Mouse (Mus musculus) splenic B cell, adult 2 months (primary cell): ENCODE measurements at regions not wholly inside any gene's neighbourhood (a gene's known extent, or its start where the extent isn't known, plus 50 kb on each side); places are given as distances from the start of the nearest gene placed in this dataset.

ENCODE experiments used
- DNase-seq: peaks from one replicate; pipeline ENCODE4 v3.0.0-alpha.2; 2011; ENCODE audit warnings: low read depth, low spot score
- H3K27me3 ChIP-seq: 2 replicates; pipeline ENCODE4 v1.6.1; 2012; ENCODE audit warnings: mild to moderate bottlenecking, low read length, moderate library complexity, mixed read lengths; ENCODE audit not compliant: control insufficient read depth, poor library complexity, insufficient read depth, severe bottlenecking
- H3K36me3 ChIP-seq: 2 replicates; pipeline ENCODE4 v1.6.1; 2012; ENCODE audit warnings: mild to moderate bottlenecking, low read length, moderate library complexity, mixed read lengths; ENCODE audit not compliant: control insufficient read depth, poor library complexity, insufficient read depth, severe bottlenecking

DNA sequence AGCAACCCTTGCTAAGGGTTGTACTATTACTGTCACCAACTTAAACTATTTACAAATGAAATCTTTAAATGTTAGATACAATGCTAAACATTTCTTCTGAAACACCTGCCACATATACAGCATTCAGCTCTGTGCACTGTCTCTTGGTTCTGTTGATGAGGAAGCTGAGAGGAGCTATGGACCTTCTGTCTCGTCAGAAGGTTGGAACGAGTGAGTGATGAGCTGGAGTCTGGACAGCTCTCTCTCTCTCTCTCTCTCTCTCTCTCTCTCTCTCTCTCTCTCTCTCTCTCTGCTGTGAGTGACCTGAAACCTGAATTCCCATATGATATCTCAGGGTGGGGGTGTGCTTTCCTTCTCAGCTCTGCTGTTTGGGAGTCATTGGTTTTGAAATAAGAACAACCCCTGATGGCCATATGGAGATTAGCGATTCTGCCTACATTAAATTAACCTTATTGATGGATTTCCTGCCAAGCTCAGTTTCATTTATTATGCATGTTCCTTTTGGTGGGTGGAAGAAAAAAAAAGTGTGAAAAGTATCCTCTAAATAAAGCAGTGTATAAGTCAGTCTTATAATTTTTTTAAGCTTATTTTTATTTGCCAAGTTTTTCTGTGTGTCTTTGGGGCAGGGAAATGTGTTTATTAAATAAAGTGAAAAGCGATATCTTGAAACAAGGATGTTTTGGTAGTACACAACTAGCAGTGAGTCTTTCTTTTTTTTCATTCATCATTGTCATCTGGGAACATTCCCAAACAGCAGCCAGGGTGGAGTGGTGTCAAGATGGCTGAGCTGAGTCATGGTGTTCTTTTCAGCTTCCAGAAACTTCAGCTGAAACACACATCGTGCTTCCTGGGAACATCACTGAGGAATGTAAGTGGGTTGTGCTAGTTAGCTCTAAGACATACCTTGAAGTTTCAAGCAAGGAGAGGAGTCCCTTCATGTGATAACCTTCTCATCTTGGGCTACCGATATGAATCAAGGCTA lies 150.5 kb upstream of the Pfn2 start:
- no peak for DNase-seq
- Histone ChIP-seq H3K36me3 (no peaks in the 10 kb centered on the region), H3K27me3 (no peaks in the 10 kb centered on the region)

- H3K27me3 ChIP-seq: no peaks in the 10 kb centered on the region
- no peak for DNase-seq
- no peaks in the 10 kb centered on the region for H3K36me3 ChIP-seq
These were observed 155.1 kb upstream of the Pfn2 start for GRCm38 (mm10) chr3:58002792-58003574.

DNA sequence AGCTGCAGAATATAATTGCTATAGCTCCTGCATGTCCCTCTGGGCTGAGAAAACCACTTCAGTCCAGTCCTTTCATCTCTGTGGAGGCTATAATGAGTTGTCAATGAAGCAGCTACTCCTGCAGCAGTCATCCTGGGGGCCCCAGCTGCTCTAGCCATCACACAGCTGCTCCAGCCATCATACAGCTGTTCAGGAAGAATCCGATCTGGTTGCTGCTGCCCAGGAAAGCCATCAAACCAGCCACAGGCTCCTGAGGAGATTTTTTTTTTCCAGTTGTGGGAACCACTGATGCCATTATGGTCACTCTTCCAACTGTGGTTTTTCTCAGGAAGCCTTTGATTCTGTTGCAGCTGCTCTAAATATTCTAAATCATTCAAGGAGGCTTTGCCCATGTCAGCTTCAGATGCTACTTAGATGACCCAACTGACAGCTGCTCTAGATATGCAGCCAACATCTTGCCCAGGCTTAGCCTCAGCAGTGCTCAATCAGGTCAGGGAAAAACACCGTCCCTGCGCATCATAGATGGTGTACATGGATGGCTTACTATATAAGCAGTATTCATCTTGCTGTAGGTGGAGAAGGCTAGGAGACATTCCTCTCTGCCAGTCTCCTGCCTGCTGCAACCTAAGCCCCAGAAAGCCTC lies 177.0 kb upstream of the Pfn2 start:
- H3K36me3 ChIP-seq: no peaks in the 10 kb centered on the region
- DNase-seq: no peak
- no peaks in the 10 kb centered on the region for H3K27me3 ChIP-seq

DNA sequence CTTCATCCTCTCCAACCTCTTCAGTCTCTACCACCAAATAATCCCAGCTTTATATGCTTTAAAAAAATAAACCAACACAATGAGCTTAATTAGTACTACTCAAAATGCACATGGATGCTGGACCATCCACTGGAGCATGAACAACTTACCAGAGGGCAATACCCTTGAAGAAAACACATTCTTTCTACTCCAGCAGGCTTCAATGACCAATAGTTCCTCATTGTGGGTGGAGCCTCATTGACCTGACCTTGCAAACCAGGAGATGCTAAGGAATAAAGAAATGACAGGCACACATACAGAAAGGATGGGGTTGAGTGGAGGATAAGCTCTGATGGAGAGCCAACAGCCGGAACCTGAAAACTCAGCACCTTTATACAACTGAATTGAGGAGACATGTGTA lies 201.7 kb upstream of the Pfn2 start:
- no peaks in the 10 kb centered on the region; the same call in 1 of the 2 replicates for H3K27me3 ChIP-seq
- no peaks in the 10 kb centered on the region for H3K36me3 ChIP-seq
- DNase-seq: no peak

GRCm38 (mm10) chr3:58054726-58055125 lies 206.8 kb upstream of the Pfn2 start:
- no peak for DNase-seq
- H3K36me3 ChIP-seq: no peaks in the 10 kb centered on the region
- no peaks in the 10 kb centered on the region for H3K27me3 ChIP-seq

GRCm38 (mm10) chr3:58055181-58055580 lies 207.3 kb upstream of the Pfn2 start:
- Histone ChIP-seq H3K36me3 (no peaks in the 10 kb centered on the region), H3K27me3 (no peaks in the 10 kb centered on the region)
- DNase-seq: no peak

GRCm38 (mm10) chr3:58056191-58057063 lies 208.5 kb upstream of the Pfn2 start:
- DNase-seq: no peak
- Histone ChIP-seq H3K36me3 (no peaks in the 10 kb centered on the region), H3K27me3 (no peaks in the 10 kb centered on the region)

GRCm38 (mm10) chr3:58057064-58057396 lies 209.2 kb upstream of the Pfn2 start:
- no peak for DNase-seq
- Histone ChIP-seq H3K36me3 (no peaks in the 10 kb centered on the region), H3K27me3 (no peaks in the 10 kb centered on the region)

DNA sequence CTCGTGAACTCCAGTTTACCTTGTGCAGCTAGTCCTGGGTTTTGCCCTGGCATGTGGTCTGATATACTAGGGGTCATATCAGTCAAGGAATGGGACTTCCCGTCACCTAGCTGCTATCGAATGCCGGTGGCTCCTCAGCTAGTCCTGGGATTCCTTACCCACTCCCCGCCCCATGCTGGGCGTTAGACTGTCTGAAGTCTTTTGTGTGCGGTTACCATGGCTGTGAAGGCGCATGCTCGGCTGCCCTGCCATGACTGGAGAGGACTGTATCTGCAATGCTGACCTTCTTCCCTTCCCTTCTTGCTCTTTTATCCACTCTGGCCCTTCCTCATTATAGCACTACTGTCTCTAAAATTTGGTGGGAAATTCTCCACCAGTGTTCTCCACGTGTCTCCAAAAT lies 210.3 kb upstream of the Pfn2 start:
- Histone ChIP-seq H3K27me3 (no peaks in the 10 kb centered on the region), H3K36me3 (no peaks in the 10 kb centered on the region)
- DNase-seq: no peak

- Histone ChIP-seq H3K27me3 (no peaks in the 10 kb centered on the region), H3K36me3 (no peaks in the 10 kb centered on the region)
- no peak for DNase-seq
These were observed 216.1 kb upstream of the Pfn2 start for GRCm38 (mm10) chr3:58063852-58064549.

- Histone ChIP-seq H3K27me3 (no peaks in the 10 kb centered on the region), H3K36me3 (no peaks in the 10 kb centered on the region)
- no peak for DNase-seq
These were observed 223.7 kb upstream of the Pfn2 start for GRCm38 (mm10) chr3:58071574-58071973.

GRCm38 (mm10) chr3:58072230-58072839 lies 224.5 kb upstream of the Pfn2 start:
- no peaks in the 10 kb centered on the region for H3K36me3 ChIP-seq
- no peak for DNase-seq
- H3K27me3 ChIP-seq: no peaks in the 10 kb centered on the region

GRCm38 (mm10) chr3:58089344-58090139 lies 241.7 kb upstream of the Pfn2 start:
- no peak for DNase-seq
- Histone ChIP-seq H3K27me3 (no peaks in the 10 kb centered on the region), H3K36me3 (no peaks in the 10 kb centered on the region)
